Mouse (Mus musculus) hindbrain, postnatal 0 days (tissue): Measurements from ENCODE around the gene Gm21118. TPM values are rescaled to one million over a fixed set of nuclear protein-coding genes. Genes with fewer than 3 reads are reported as not detected.
"Not testable (repeated sequence)": the region's sequence is repeated elsewhere in the genome, so short reads cannot be mapped to it uniquely, and the experiment has no call there.

ENCODE experiments used
- ATAC-seq: fragments of 200-750 bp; cut with Nextera tagmentation; 2 replicates; pipeline ENCODE4 v1.8.0; 2017; ENCODE audit warnings: mild to moderate bottlenecking, moderate TSS enrichment, moderate library complexity
- DNase-seq: peaks from one replicate; pipeline ENCODE4 v3.0.0-alpha.2; 2015; ENCODE audit warnings: low spot score
- H3K27ac ChIP-seq: fragments of 300-500 bp; sonication (generic); 2 replicates; pipeline ENCODE4 v1.5.1; 2014; ENCODE audit warnings: mild to moderate bottlenecking
- H3K27me3 ChIP-seq: fragments of 300-500 bp; sonication (generic); 2 replicates; pipeline ENCODE4 v1.6.1; 2014; ENCODE audit warnings: low read length, mixed read lengths; ENCODE audit not compliant: insufficient read depth
- H3K36me3 ChIP-seq: fragments of 300-500 bp; sonication (generic); 2 replicates; pipeline ENCODE4 v1.6.1; 2014; ENCODE audit warnings: low read length, mixed read lengths; ENCODE audit not compliant: insufficient read depth
- H3K4me1 ChIP-seq: fragments of 300-500 bp; sonication (generic); 2 replicates; pipeline ENCODE4 v1.6.1; 2014; ENCODE audit warnings: antibody characterized with exemption, low read length, mixed read lengths; ENCODE audit not compliant: insufficient read depth
- H3K4me2 ChIP-seq: fragments of 300-500 bp; sonication (generic); 2 replicates; pipeline ENCODE4 v1.6.1; 2014; ENCODE audit warnings: low read depth, mild to moderate bottlenecking, low read length, moderate library complexity, mixed read lengths
- H3K4me3 ChIP-seq: fragments of 300-500 bp; sonication (generic); 2 replicates; pipeline ENCODE4 v1.5.1; 2014; ENCODE audit warnings: low read length
- H3K9ac ChIP-seq: fragments of 300-500 bp; sonication (generic); replicated peaks from 2 replicates; pipeline ENCODE4 v1.6.1; 2014; ENCODE audit warnings: mild to moderate bottlenecking, low read length, moderate library complexity, mixed read lengths
- H3K9me3 ChIP-seq: fragments of 300-500 bp; sonication (generic); 2 replicates; pipeline ENCODE4 v1.6.1; 2016; ENCODE audit warnings: low read length, mixed read lengths
- WGBS: fragments of 180-500 bp; shearing (Covaris S2); extraction: QIAGEN DNeasy Blood & Tissue Kit; methylation state at CpG from one replicate; pipeline ENCODE4 v1.1.7; 2014; 5-methylcytosine and 5-hydroxymethylcytosine counted together
- polyA plus RNA-seq: library from polyadenylated mRNA; unstranded; fragments of >200 nt; fragmentation: Nextera tagmentation; extraction: Ambion mirVana; gene quantifications from 2 replicates; pipeline ENCODE4 v1.2.1, GENCODE M21; 2015
- total RNA-seq: library from RNA; depleted of rRNA; stranded (reverse); fragments of >200 nt; gene quantifications from 2 replicates; pipeline ENCODE4 v1.2.3, GENCODE M21; 2014; rRNA removed

Gene Gm21118
- total RNA-seq (not detected in 2 replicates), polyA plus RNA-seq (not detected in 2 replicates)

- DNase-seq, H3K9me3 ChIP-seq, H3K4me3 ChIP-seq, H3K4me1 ChIP-seq, H3K36me3 ChIP-seq, H3K4me2 ChIP-seq, ATAC-seq, H3K27ac ChIP-seq, H3K9ac ChIP-seq, H3K27me3 ChIP-seq: not testable (repeated sequence)
- WGBS, result no CpG with 5 or more reads among the region's 4 CpGs
Measured at GRCm38 (mm10) chrY:70273542-70273941, at the start of gene Gm21118. Gene Gm21118 (minus strand): TSS chrY:70273642.

DNA sequence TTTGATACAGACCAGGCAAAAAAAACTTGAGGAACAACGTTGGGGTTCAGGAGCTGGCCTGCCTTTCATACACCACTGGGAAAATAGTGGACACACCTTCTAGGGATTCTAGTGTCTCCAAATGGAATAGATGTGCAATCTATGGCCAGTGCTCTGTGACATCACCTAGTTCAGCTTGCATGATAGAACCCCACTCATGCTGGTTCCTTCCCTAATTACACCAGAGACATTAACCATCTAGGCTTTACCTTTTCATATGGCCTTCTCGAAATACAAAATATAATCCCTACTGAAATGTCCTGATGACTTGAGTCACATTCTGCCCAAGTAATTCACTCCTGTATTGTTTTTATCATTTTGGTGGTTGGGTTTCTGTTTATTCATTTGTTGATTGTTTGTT lies 29.7 kb upstream of the Gm21118 start, which contains the start of the genes Gm29423 and Gm29644:
Gm29423 (minus strand) TSS at position 101 of the 400 bp plus-strand sequence.
Gm29644 (minus strand) TSS at position 157 of the 400 bp plus-strand sequence.
- not testable (repeated sequence) for H3K4me1 ChIP-seq, ATAC-seq, H3K4me3 ChIP-seq, H3K9ac ChIP-seq, H3K36me3 ChIP-seq, H3K27me3 ChIP-seq, H3K4me2 ChIP-seq, H3K9me3 ChIP-seq, H3K27ac ChIP-seq, DNase-seq
- WGBS, result no CpG with 5 or more reads among the region's 2 CpGs

Other genes starting within 250 kb of the Gm21118 start
- gene Gm29423, start 29.6 kb upstream of the Gm21118 start, total RNA-seq, result not detected in 2 replicates
- gene Gm29423, start 29.6 kb upstream of the Gm21118 start, polyA plus RNA-seq, result not detected in 2 replicates
- gene Gm29644, start 29.7 kb upstream of the Gm21118 start, total RNA-seq, result not detected in 2 replicates
- gene Gm29644, start 29.7 kb upstream of the Gm21118 start, polyA plus RNA-seq, result not detected in 2 replicates
- gene Gm20888, start 168.2 kb upstream of the Gm21118 start, total RNA-seq, result not detected in 2 replicates
- not detected in 2 replicates for gene Gm20888, start 168.2 kb upstream of the Gm21118 start, polyA plus RNA-seq